ENCODE assay signal across 28 mouse cellular contexts in genomic region chr16:10086341-10086740, GRCm38 (mm10).
DNase-seq lines count a peak whose midpoint lies in the region; ATAC-seq lines count a peak whose summit lies in the region.
"Had no signal": no experiment of that assay in that cellular context is flagged by ENCODE, and none has a peak within 500 bp of the region (broad histone marks: within the 10 kb centered on the region; RNA-seq: fewer than 3 reads in every experiment).

No protein-coding gene starts in this region.

- H3K27me3 ChIP-seq in heart, embryonic 10.5 days (ENCODE audit: insufficient read depth, poor library complexity, severe bottlenecking), result no peaks in the 10 kb centered on the region
- H3K27me3 ChIP-seq in intestine, embryonic 14.5 days (replicated peaks; ENCODE audit: control insufficient read depth, insufficient read depth, low read length), result no peaks in the 10 kb centered on the region
- H3K27me3 ChIP-seq in intestine, embryonic 15.5 days (replicated peaks), result no peaks in the 10 kb centered on the region
- no peaks in the 10 kb centered on the region for H3K27me3 ChIP-seq in limb, embryonic 10.5 days (ENCODE audit: low read depth, poor library complexity, severe bottlenecking)
- H3K27me3 ChIP-seq in forebrain, embryonic 16.5 days (replicated peaks; ENCODE audit: control insufficient read depth, insufficient read depth, low read length), result no peaks in the 10 kb centered on the region
- H3K27me3 ChIP-seq: embryonic facial prominence, embryonic 13.5 days; forebrain, embryonic 12.5 days; forebrain, embryonic 15.5 days; heart, embryonic 12.5 days; heart, embryonic 15.5 days; hindbrain, embryonic 13.5 days had no signal

- 63% methylated on average over 1 of the region's 1 CpGs for WGBS in heart, embryonic 10.5 days
- 32% methylated on average over 1 of the region's 1 CpGs for WGBS in intestine, embryonic 14.5 days
- WGBS in intestine, embryonic 15.5 days, result 23% methylated on average over 1 of the region's 1 CpGs
- WGBS in limb, embryonic 10.5 days, result 47% methylated on average over 1 of the region's 1 CpGs
- 21% methylated on average over 1 of the region's 1 CpGs for WGBS in forebrain, embryonic 16.5 days

- H3K36me3 ChIP-seq in heart, embryonic 10.5 days, result no peaks in the 10 kb centered on the region
- no peaks in the 10 kb centered on the region for H3K36me3 ChIP-seq in intestine, embryonic 14.5 days (ENCODE audit: control insufficient read depth, insufficient read depth, low read length)
- H3K36me3 ChIP-seq in intestine, embryonic 15.5 days, result no peaks in the 10 kb centered on the region
- H3K36me3 ChIP-seq in limb, embryonic 10.5 days, result no peaks in the 10 kb centered on the region
- H3K36me3 ChIP-seq in forebrain, embryonic 16.5 days (ENCODE audit: control insufficient read depth, insufficient read depth), result no peaks in the 10 kb centered on the region
- H3K36me3 ChIP-seq: embryonic facial prominence, embryonic 10.5 days; embryonic facial prominence, embryonic 13.5 days; forebrain, embryonic 12.5 days; forebrain, embryonic 15.5 days; heart, embryonic 12.5 days; heart, embryonic 15.5 days; hindbrain, embryonic 13.5 days had no signal

- H3K4me2 ChIP-seq in intestine, embryonic 14.5 days (ENCODE audit: low read length), result no peak overlapping the region
- no peak overlapping the region for H3K4me2 ChIP-seq in intestine, embryonic 15.5 days (replicated peaks)
- H3K4me2 ChIP-seq in forebrain, embryonic 16.5 days (ENCODE audit: low read length), result no peak overlapping the region
- H3K4me2 ChIP-seq: embryonic facial prominence, embryonic 13.5 days; forebrain, embryonic 12.5 days; forebrain, embryonic 15.5 days; heart, embryonic 12.5 days; heart, embryonic 15.5 days; hindbrain, embryonic 13.5 days had no signal

- peak; percentile 68 for DNase-seq in heart, embryonic 10.5 days (ENCODE audit: low spot score)
- no peak for DNase-seq in heart, postnatal 36 days
- DNase-seq in intestine, embryonic 14.5 days (ENCODE audit: low spot score), result peak; percentile 42
- DNase-seq in Muller cell, postnatal 12 days (ENCODE audit: inconsistent ontology term), result peak; percentile 11
- DNase-seq in limb, embryonic 10.5 days (ENCODE audit: low spot score), result peak; percentile 15
- DNase-seq: adrenal gland, adult 2 months; adrenal gland, postnatal 14 days; cerebellum, adult 11-12 months; cerebellum, adult 8-10 months; cerebellum, postnatal 10 days; cerebellum, postnatal 36 days; embryo, embryonic 11 days; gastrocnemius, postnatal 10 days; gastrocnemius, postnatal 36 days; heart, adult 2 months had no signal

- no peak overlapping the region for H3K4me3 ChIP-seq in heart, embryonic 10.5 days
- H3K4me3 ChIP-seq in intestine, embryonic 14.5 days (ENCODE audit: low read depth, low read length), result no peak overlapping the region
- H3K4me3 ChIP-seq in intestine, embryonic 15.5 days (replicated peaks), result no peak overlapping the region
- H3K4me3 ChIP-seq in limb, embryonic 10.5 days, result no peak overlapping the region
- no peak overlapping the region for H3K4me3 ChIP-seq in forebrain, embryonic 16.5 days (replicated peaks; ENCODE audit: low read length)
- H3K4me3 ChIP-seq: embryonic facial prominence, embryonic 10.5 days; embryonic facial prominence, embryonic 13.5 days; erythroblast, embryonic 14.5 days; forebrain, embryonic 12.5 days; forebrain, embryonic 15.5 days; heart, adult 2 months; heart, embryonic 12.5 days; heart, embryonic 15.5 days; hindbrain, embryonic 13.5 days had no signal

- no peaks in the 10 kb centered on the region for H3K9me3 ChIP-seq in heart, embryonic 10.5 days
- no peaks in the 10 kb centered on the region for H3K9me3 ChIP-seq in intestine, embryonic 14.5 days (ENCODE audit: control insufficient read depth, low read length)
- H3K9me3 ChIP-seq in intestine, embryonic 15.5 days, result no peaks in the 10 kb centered on the region
- H3K9me3 ChIP-seq in limb, embryonic 10.5 days (replicated peaks), result no peaks in the 10 kb centered on the region
- H3K9me3 ChIP-seq in forebrain, embryonic 16.5 days (ENCODE audit: control insufficient read depth, low read length), result no peaks in the 10 kb centered on the region
- H3K9me3 ChIP-seq: embryonic facial prominence, embryonic 10.5 days; embryonic facial prominence, embryonic 13.5 days; forebrain, embryonic 12.5 days; forebrain, embryonic 15.5 days; heart, embryonic 12.5 days; heart, embryonic 15.5 days; hindbrain, embryonic 13.5 days had no signal

- intact Hi-C loops in heart, postnatal 36 days (cut with DNase I), result loop anchor here (5.0 to 10.0 kb wide), 2 partner anchors 168 to 311 kb away; partner anchors contain the start of gene Tekt5

- H3K27ac ChIP-seq in heart, embryonic 10.5 days, result no peak overlapping the region
- no peak overlapping the region for H3K27ac ChIP-seq in intestine, embryonic 14.5 days (ENCODE audit: low read depth)
- H3K27ac ChIP-seq in intestine, embryonic 15.5 days, result no peak overlapping the region
- no peak overlapping the region for H3K27ac ChIP-seq in limb, embryonic 10.5 days
- no peak overlapping the region for H3K27ac ChIP-seq in forebrain, embryonic 16.5 days (ENCODE audit: low read length)
- H3K27ac ChIP-seq: embryonic facial prominence, embryonic 10.5 days; embryonic facial prominence, embryonic 13.5 days; forebrain, embryonic 12.5 days; forebrain, embryonic 15.5 days; heart, adult 2 months; heart, embryonic 15.5 days; hindbrain, embryonic 13.5 days; hindbrain, postnatal 0 days had no signal

- no peaks in the 10 kb centered on the region for H3K4me1 ChIP-seq in heart, embryonic 10.5 days
- no peaks in the 10 kb centered on the region for H3K4me1 ChIP-seq in intestine, embryonic 14.5 days (replicated peaks; ENCODE audit: control insufficient read depth, insufficient read depth, low read length)
- no peaks in the 10 kb centered on the region for H3K4me1 ChIP-seq in intestine, embryonic 15.5 days (replicated peaks)
- no peaks in the 10 kb centered on the region for H3K4me1 ChIP-seq in limb, embryonic 10.5 days
- no peaks in the 10 kb centered on the region for H3K4me1 ChIP-seq in forebrain, embryonic 16.5 days (replicated peaks; ENCODE audit: control insufficient read depth, insufficient read depth, low read length)
- H3K4me1 ChIP-seq: embryonic facial prominence, embryonic 10.5 days; embryonic facial prominence, embryonic 13.5 days; forebrain, embryonic 12.5 days; forebrain, embryonic 15.5 days; heart, embryonic 12.5 days; heart, embryonic 15.5 days; hindbrain, embryonic 13.5 days had no signal

- H3K9ac ChIP-seq in intestine, embryonic 14.5 days (ENCODE audit: low read length), result no peak overlapping the region
- H3K9ac ChIP-seq in intestine, embryonic 15.5 days, result no peak overlapping the region
- H3K9ac ChIP-seq in forebrain, embryonic 16.5 days (replicated peaks; ENCODE audit: low read depth, low read length), result no peak overlapping the region
- H3K9ac ChIP-seq: embryonic facial prominence, embryonic 13.5 days; forebrain, embryonic 12.5 days; forebrain, embryonic 15.5 days; heart, embryonic 12.5 days; heart, embryonic 15.5 days; hindbrain, embryonic 13.5 days had no signal

- no peak for ATAC-seq in intestine, embryonic 14.5 days (replicated peaks; ENCODE audit: low FRiP score, low TSS enrichment, low read depth)
- no peak for ATAC-seq in intestine, embryonic 15.5 days
- ATAC-seq in forebrain, embryonic 16.5 days, result no peak
- ATAC-seq: forebrain, embryonic 15.5 days; hindbrain, postnatal 0 days; inflammation-experienced regulatory T-cells, adult 6 months; Patski had no signal

Comparison
In these comparisons a context has a peak if more than half of its experiments do, and no peak if none do; other contexts are left out.
1. DNase-seq: peak in heart, embryonic 10.5 days (single experiment), intestine, embryonic 14.5 days (single experiment), Muller cell, postnatal 12 days (single experiment) and limb, embryonic 10.5 days (single experiment); none in heart, postnatal 36 days (0 of 2).